Mouse (Mus musculus) brown adipose tissue, adult 24 weeks (tissue): ENCODE measurements around the gene Fam151a. TPM values are rescaled to one million over a fixed set of nuclear protein-coding genes. Genes with fewer than 3 reads are reported as not detected.
"Not testable (repeated sequence)": the region's sequence is repeated elsewhere in the genome, so short reads cannot be mapped to it uniquely, and the experiment has no call there.

ENCODE experiments used
- H3K27ac ChIP-seq: fragments of 200-500 bp; replicated peaks from 2 replicates; pipeline ENCODE4 v1.5.1; 2012; ENCODE audit warnings: low read depth, mild to moderate bottlenecking, low read length
- H3K4me1 ChIP-seq: fragments of 200-500 bp; 2 replicates; pipeline ENCODE4 v1.6.1; 2012; ENCODE audit warnings: low read length, mixed read lengths; ENCODE audit not compliant: control insufficient read depth, insufficient read depth, insufficient read length
- H3K4me3 ChIP-seq: fragments of 200-500 bp; 2 replicates; pipeline ENCODE4 v1.5.1; 2012; ENCODE audit warnings: low read depth, mild to moderate bottlenecking, low read length, moderate library complexity; ENCODE audit not compliant: insufficient read depth
- polyA plus RNA-seq: library from polyadenylated mRNA; stranded (reverse); fragments of >200 nt; gene quantifications from 2 replicates; pipeline ENCODE4 v1.2.4, GENCODE M21; 2012; ENCODE audit not compliant: missing spikeins, insufficient read depth, insufficient read length

Fam151a gene
- not detected in 2 replicates for polyA plus RNA-seq

DNA sequence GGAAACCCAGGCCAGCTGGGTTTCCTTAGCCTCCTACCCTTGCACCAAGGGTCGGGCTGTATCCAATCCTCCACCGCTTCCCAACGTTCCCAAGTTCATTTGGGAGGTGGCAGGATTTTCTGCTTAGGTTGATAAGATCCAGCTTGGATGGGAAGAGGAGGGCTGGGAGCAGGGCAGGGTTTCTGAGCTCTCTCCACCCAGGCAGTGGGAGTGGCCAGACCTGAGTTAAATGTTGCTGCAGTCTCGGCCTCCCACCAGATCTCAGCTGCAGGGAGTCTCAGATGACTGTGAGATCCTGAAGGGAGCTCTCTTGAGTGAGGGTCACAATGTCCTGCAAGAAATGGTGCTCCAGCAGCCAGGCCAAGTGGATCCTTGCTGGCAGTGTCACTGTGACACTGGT, at the start of gene Fam151a:
Fam151a (plus strand) TSS at position 254 of the 400 bp plus-strand sequence.
- Histone ChIP-seq H3K27ac (no peak within 1 kb of the TSS), H3K4me3 (no peak within 1 kb of the TSS), H3K4me1 (no peaks in the 10 kb centered on the region)

DNA sequence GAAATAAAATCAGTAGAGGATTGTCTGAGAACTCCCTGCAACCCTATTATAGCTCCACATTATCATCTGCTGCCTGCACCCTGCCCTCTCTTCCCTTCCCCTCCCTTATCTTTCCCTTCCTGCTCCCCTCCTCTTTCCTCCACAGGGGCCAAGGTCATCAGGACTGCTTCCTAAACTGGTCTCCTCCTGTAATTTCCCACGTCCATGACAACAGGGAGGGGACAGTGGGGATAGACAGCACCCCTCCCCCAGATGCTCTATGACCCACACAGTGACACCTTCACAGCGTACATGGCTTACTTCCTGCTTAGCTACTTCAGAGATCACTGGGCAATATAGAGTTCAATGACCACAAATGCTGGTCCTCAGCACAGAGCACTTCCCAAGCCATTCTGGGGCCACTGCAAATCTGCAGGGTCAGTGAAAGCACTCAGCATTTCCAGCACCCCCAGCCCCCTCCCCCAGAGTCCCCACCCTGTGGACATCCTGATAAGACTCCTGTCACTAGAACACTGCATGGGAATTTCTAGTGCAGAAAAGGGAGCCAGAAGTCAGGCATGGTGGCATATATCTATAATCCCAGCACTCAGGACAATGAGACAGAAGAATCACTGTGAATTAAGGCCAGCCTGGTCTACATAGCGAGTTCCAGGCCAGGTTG, 44.9 kb upstream of the Fam151a start:
- Histone ChIP-seq H3K27ac (no peak overlapping the region), H3K4me1 (no peaks in the 10 kb centered on the region), H3K4me3 (no peak overlapping the region)

DNA sequence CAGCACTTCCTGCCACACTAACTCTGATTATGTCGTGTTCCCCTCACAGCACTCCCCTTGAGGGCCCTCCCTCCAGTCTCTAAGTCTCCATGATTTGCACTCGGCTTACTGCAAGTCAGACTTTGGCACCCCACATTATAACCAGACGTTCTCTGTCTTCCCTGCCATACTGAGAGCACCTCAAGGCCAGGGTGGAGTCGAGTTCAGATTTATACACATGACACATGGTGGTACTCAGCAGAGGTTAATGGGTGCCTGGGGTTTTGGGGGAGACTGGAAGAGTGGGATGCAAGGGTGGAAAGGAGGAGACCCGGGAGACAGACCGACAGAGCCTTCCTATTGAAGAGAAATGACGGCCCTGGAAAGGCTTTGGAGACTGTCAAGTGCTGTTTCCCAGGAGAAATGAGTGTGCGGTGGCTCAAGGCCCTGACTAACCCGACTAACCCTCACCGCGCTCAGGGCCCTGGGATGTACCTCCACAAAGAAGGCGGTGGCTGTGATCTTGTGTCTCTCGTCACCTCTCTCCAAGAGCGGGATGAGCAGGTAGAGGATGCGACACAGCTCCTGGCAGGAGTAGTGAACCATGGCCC, 39.8 kb upstream of the Fam151a start:
- Histone ChIP-seq H3K27ac (no peak overlapping the region), H3K4me1 (no peaks in the 10 kb centered on the region), H3K4me3 (no peak overlapping the region)

DNA sequence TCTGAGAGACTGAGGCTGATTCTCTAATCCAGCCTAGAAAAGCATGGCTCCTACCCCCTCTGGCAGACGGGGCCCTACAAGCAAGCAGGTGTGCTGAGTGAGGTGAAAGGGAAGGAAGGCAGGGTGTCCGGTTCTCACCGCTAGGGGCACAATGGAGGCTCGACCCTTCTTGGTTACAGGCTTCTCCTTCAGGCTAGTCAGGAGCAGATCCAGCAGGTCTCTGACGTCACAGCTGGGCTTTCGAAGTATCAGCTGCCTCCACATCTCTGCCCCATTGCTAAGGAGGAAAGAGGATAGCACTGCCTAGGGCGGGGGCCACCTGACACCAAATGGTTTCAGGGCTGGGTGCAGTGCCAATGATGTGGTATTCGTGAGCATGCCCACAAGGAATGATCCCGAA, 33.7 kb upstream of the Fam151a start:
- Histone ChIP-seq H3K4me1 (no peaks in the 10 kb centered on the region), H3K27ac (no peak overlapping the region), H3K4me3 (no peak overlapping the region)

DNA sequence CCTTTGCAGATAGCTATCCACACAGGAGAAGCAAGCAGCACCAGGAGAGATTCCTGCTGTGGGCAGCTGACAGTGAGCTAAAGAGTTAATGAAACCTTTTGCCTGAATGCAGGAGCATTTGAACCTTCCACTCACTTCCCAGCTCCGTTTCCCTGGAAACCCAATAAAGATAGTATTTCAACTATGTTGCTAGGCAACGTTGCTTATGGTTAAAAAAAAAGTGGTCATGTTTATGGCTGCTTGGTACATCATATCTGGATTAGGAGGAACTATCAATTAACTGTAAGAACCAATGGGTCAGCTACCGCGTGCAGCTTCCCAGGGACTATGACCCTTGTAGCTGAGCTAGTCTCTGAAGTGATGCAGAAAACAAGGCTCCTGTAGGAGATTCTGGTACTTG, 32.9 kb upstream of the Fam151a start:
- H3K27ac ChIP-seq, result no peak overlapping the region

DNA sequence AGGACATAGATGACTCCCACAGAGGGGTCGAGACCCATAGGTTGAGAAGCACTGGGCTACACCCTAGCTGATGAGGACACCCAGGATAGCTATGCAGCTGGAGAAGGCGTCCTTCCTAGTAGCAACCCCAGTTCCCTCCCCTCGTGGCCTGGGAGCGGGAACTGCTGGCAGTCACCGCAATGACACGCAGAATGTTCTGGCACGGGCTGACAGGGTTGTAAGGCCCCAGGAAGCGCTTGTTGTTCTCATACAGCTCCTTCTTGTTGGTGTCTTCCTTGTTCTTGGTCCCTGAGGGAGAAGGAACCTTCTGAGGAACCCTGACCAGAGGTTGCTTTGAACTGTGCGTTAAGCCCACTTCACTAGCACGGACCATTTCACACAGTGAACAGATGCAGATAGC, 29.7 kb upstream of the Fam151a start:
- H3K4me1 ChIP-seq, result no peaks in the 10 kb centered on the region
- no peak overlapping the region for H3K4me3 ChIP-seq
- no peak overlapping the region for H3K27ac ChIP-seq

More for the DNA sequence above, 32.9 kb upstream of the Fam151a start:
- H3K4me3 ChIP-seq, result no peak overlapping the region
- H3K4me1 ChIP-seq, result no peaks in the 10 kb centered on the region

DNA sequence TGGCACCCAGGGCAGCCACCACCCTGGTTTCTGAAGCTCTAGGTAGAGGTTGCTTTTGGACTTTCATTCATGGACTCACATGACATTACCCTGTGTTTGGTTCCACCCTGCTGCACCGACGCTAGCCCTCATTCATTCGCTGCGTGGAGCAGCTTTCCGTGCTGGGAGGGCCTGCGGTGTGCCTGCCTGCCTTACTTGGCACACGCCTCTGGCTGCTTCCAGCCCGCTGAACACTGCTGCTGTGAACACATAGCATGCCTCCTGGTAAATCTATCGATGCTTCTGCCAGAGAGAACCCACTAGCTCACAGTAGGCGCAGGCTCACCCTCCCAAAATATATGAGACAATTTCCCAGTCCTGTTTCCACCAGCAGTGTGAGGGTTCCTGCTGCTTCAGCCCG, 29.3 kb upstream of the Fam151a start:
- H3K27ac ChIP-seq, result no peak overlapping the region
- H3K4me1 ChIP-seq, result no peaks in the 10 kb centered on the region
- no peak overlapping the region for H3K4me3 ChIP-seq

DNA sequence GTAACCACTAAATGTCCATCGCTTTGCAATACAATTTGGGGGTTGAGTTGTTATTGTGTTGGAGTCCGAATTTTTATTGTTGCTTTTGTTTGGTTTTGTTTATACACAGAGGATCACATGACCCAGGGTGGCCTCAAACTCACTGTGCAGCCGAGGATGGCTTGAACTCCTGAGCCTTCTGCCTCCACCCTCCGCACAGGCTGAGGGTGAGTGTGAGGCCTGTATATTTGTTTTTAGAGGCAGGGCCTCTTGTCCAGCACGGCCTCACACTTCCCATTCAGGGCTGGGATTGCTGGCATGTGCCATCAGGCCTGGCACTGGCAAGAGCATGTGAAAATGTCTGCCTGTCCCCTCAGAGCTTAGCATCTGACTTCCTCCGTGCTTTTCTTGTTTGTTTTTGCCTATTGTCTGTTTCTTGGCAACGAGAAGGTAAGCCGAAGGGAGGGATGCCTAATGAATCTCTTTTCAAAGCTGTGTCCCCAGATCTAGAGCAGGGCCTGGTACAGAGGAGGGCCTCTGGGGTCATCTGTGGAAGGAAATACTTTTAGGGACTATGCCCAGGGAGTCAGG, 28.5 kb upstream of the Fam151a start:
- no peak overlapping the region for H3K27ac ChIP-seq
- H3K4me1 ChIP-seq, result no peaks in the 10 kb centered on the region
- H3K4me3 ChIP-seq, result no peak overlapping the region

DNA sequence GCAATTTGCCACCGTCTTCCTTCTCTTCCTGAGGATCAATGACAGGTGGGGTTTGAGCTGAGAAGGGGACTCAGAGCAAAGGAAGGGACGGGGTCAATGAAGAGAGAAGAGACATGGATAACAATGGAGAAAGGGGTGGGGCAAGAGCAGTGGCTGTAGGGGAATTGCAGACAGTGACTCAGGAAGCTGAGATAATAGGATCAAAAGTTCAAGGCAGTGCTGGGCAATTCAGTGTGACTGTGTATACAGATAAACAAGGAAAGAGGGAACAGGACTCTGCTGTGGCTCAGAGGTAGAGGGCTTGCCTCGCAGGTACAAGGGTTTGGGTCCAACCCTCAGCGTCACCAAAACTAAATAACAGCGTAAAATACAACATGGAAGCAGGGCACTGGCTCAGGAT, 25.7 kb upstream of the Fam151a start:
- Histone ChIP-seq H3K4me1 (no peaks in the 10 kb centered on the region), H3K4me3 (no peak overlapping the region), H3K27ac (no peak overlapping the region)

DNA sequence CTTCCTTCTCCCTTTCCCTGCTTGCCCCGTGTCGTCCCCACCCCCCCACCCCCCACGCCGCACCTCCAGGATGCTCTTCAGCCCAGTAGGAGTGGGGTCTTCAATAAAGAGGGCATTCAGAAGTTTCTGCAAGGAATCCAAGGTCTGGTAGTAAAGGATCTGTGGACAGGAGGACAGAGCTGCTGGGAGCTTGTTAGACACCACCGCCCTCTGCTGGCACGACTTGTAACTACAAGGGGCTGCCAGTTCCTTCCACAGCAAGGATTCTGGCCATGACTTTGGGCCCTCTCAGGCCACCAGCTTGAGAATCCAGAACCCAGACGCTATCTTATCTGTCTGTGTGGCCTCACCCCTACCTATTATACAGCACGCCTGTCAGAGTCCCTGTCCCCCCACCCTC, 25.3 kb upstream of the Fam151a start:
- Histone ChIP-seq H3K4me1 (no peaks in the 10 kb centered on the region), H3K4me3 (no peak overlapping the region), H3K27ac (no peak overlapping the region)

DNA sequence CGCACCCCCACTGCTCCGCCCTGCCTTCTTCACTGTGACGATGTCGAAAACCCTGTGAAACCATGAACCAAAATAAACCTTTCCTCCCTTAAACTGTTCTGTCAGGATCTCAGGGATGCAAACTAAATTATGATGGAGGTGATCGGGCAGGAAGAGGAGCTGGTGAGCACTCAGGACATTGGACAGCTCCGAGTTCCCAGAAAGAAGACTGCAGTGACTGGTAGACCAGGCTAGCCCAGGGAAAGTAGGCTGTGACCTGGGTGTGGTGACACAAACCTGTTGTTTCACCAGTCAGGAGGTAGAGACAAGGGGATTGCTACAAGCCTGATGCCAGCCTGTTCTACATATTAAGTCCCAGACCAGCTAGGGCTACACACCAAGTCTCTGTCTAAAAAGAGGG, 20.1 kb upstream of the Fam151a start:
- Histone ChIP-seq H3K27ac (no peak overlapping the region), H3K4me3 (no peak overlapping the region), H3K4me1 (no peaks in the 10 kb centered on the region)

DNA sequence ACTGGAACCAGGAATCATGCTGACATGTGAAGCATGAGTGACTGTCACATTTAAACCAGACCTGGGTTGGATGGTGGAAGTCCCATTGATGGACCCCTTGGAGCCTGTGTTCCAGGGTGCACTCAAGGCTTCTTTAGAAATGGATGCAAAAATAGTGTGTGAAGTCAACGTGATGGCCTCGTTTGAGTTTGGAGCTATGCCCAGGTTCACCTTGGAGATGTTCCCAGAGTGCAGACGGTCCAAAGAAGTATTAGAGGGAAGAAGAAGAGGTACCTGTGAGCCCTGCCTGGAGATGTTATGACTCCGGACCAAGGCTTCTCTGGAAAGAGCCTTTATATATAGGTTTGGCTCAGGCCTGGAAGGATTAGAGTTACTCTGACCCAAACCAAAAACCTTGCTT, 13.1 kb upstream of the Fam151a start:
- H3K4me3 ChIP-seq, result no peak overlapping the region
- H3K27ac ChIP-seq, result no peak overlapping the region

DNA sequence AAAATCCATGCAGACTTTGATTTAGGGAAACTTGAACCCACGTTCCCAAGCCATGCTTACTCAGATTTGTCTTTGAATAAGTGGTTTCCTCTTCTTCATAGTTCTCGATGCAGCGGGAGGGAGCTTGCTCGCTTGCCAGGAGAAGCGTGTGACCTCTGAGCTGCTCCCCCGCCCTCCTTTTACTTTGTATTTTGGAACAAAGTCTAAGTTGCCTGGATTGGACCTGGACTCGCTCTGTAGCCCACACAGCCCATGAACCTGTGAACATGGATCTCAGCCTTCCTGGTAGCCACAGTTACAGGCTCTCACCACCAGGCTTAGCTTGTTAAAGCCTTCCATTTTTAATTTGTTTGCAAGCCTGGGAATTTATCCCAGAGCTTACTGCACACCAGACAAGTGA, 2.9 kb upstream of the Fam151a start, which contains the start of gene Mroh7:
Mroh7 (minus strand) TSS at position 112 of the 400 bp plus-strand sequence.
- H3K27ac ChIP-seq, result no peak within 1 kb of the TSS
- no peak within 1 kb of the TSS for H3K4me3 ChIP-seq

More for the DNA sequence above, 13.1 kb upstream of the Fam151a start:
- peaks cover 2% of the 10 kb centered on the region; the same call in 1 of the 2 replicates for H3K4me1 ChIP-seq

DNA sequence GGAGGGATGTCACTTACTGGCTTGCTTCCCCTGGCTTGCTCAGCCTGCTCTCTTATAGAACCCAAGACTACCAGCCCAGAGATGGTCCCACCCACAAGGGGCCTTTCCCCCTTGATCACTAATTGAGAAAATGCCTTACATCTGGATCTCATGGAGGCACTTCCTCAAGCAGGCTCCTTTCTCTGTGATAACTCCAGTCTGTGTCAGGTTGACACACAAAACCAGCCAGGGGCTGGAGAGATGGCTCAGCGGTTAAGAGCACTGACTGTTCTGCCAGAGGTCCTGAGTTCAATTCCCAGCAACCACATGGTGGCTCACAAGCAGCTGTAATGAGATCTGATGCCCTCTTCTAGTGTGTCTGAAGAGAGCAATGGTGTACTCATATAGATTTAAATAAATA, 3.2 kb downstream of the Fam151a start:
- H3K4me1 ChIP-seq, H3K4me3 ChIP-seq, H3K27ac ChIP-seq: not testable (repeated sequence)

More for the DNA sequence above, 2.9 kb upstream of the Fam151a start, which contains the start of gene Mroh7:
- no peaks in the 10 kb centered on the region for H3K4me1 ChIP-seq

DNA sequence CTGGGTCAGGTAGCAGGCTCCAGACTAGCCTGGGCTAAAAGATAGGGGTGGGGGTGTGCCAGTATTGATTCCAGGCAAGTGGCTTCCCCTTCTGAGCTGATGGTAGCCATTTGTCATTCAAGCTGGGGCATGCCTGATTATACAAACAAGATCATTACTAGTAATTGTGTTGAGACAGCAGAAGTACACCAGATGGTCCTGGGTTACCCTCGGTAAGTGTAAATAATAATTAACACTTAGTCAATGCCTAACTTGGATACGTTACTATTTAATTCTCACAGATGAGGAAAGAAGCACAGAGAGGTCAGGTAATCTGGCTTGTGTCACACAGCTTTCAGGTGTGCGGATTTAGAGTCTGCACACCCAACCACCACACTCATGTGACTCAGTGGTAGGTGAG, 4.2 kb downstream of the Fam151a start:
- Histone ChIP-seq H3K4me1 (no peaks in the 10 kb centered on the region), H3K27ac (no peak overlapping the region), H3K4me3 (no peak overlapping the region)

DNA sequence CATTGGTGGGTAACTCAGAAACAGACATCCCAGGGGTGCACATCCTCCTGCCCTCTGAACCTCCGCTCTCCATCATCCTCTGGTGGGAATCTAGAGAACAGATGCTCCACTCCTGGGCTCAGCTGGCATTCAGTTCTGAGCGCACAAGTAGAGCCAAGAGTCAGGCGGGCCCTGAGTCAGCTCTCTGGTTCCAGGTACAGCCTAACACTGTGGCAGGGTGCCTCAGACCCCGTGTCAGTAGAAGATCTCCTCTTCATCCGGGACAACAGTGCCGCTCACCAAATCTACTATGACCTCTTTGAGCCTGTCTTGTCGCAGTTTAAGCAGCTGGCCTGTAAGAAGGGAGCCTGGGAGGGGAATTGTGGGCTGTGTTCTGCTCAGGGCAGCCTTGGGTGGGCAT, 12.2 kb downstream of the Fam151a start:
- Histone ChIP-seq H3K4me1 (no peaks in the 10 kb centered on the region), H3K27ac (no peak overlapping the region), H3K4me3 (no peak overlapping the region)
